Mouse (Mus musculus) lung, embryonic 14.5 days (tissue): ENCODE results near the gene Ppp2r5d. TPM values are rescaled to one million over a fixed set of nuclear protein-coding genes. Genes with fewer than 3 reads are reported as not detected.

Experiments used
- ATAC-seq: fragments of 200-750 bp; cut with Nextera tagmentation; 2 replicates; pipeline ENCODE4 v1.8.0; 2017; ENCODE audit warnings: mild to moderate bottlenecking, moderate TSS enrichment, moderate library complexity; ENCODE audit not compliant: insufficient read depth
- DNase-seq: peaks from one replicate; pipeline ENCODE4 v3.0.0-alpha.2; 2015
- H3K27ac ChIP-seq: fragments of 300-500 bp; sonication (generic); 2 replicates; pipeline ENCODE4 v1.5.1; 2014; ENCODE audit warnings: low read depth, mild to moderate bottlenecking, moderate library complexity
- H3K27me3 ChIP-seq: fragments of 300-500 bp; sonication (generic); 2 replicates; pipeline ENCODE4 v1.6.1; 2014; ENCODE audit warnings: low read length, control low read depth; ENCODE audit not compliant: insufficient read depth
- H3K36me3 ChIP-seq: fragments of 300-500 bp; sonication (generic); 2 replicates; pipeline ENCODE4 v1.6.1; 2014; ENCODE audit warnings: control low read depth; ENCODE audit not compliant: insufficient read depth
- H3K4me1 ChIP-seq: fragments of 300-500 bp; sonication (generic); 2 replicates; pipeline ENCODE4 v1.6.1; 2014; ENCODE audit warnings: antibody characterized with exemption, control low read depth; ENCODE audit not compliant: insufficient read depth
- H3K4me2 ChIP-seq: fragments of 300-500 bp; sonication (generic); 2 replicates; pipeline ENCODE4 v1.6.1; 2014; ENCODE audit warnings: mild to moderate bottlenecking
- H3K4me3 ChIP-seq: fragments of 300-500 bp; sonication (generic); 2 replicates; pipeline ENCODE4 v1.5.1; 2014; ENCODE audit warnings: low read depth, low read length
- H3K9ac ChIP-seq: fragments of 300-500 bp; sonication (generic); 2 replicates; pipeline ENCODE4 v1.6.1; 2014
- H3K9me3 ChIP-seq: fragments of 300-500 bp; sonication (generic); 2 replicates; pipeline ENCODE4 v1.6.1; 2016; ENCODE audit warnings: low read depth, low read length, control low read depth
- CTCF ChIP-seq: IDR thresholded peaks from 2 replicates; pipeline ENCODE4 v1.5.1; 2016; ENCODE audit warnings: antibody characterized with exemption, low read depth
- WGBS: fragments of 180-500 bp; shearing (Covaris S2); extraction: QIAGEN DNeasy Blood & Tissue Kit; methylation state at CpG from one replicate; pipeline ENCODE4 v1.1.7; 2014; 5-methylcytosine and 5-hydroxymethylcytosine counted together
- polyA plus RNA-seq: library from polyadenylated mRNA; unstranded; fragments of >200 nt; fragmentation: Nextera tagmentation; extraction: Ambion mirVana; gene quantifications from 2 replicates; pipeline ENCODE4 v1.2.1, GENCODE M21; 2014

The Ppp2r5d gene
- polyA plus RNA-seq, 1 experiment from 2014 or later = 104 TPM

- Histone ChIP-seq H3K9me3 (no peaks in the 10 kb centered on the region), H3K4me1 (no peaks in the 10 kb centered on the region), H3K27ac (no peak overlapping the region), H3K9ac (no peak overlapping the region), H3K27me3 (no peaks in the 10 kb centered on the region), H3K36me3 (peaks cover 49% of the 10 kb centered on the region), H3K4me2 (no peak overlapping the region), H3K4me3 (no peak overlapping the region)
- WGBS = 77% methylated on average over 7 of the region's 7 CpGs
- ATAC-seq = no peak
- TF ChIP-seq CTCF = no peak
- DNase-seq = no peak
Measured at GRCm38 (mm10) chr17:46721077-46721476, 16.2 kb upstream of the Ppp2r5d start.

- H3K4me2 ChIP-seq = no peak overlapping the region
- H3K36me3 ChIP-seq = peaks cover 46% of the 10 kb centered on the region
- no peaks in the 10 kb centered on the region for H3K9me3 ChIP-seq
- H3K4me3 ChIP-seq = no peak overlapping the region
- 90% methylated on average over 11 of the region's 11 CpGs for WGBS
- peaks cover 3% of the 10 kb centered on the region; the same call in 1 of the 2 replicates for H3K4me1 ChIP-seq
- no peak for TF ChIP-seq CTCF
- no peak overlapping the region for H3K9ac ChIP-seq
- DNase-seq (no peak), ATAC-seq (no peak)
- no peak overlapping the region for H3K27ac ChIP-seq
- H3K27me3 ChIP-seq = no peaks in the 10 kb centered on the region
Measured at GRCm38 (mm10) chr17:46714756-46715481, 10.0 kb upstream of the Ppp2r5d start.

GRCm38 (mm10) chr17:46713849-46714248 is 8.9 kb upstream of the Ppp2r5d start:
- H3K9me3 ChIP-seq = no peaks in the 10 kb centered on the region
- no peak overlapping the region for H3K9ac ChIP-seq
- 87% methylated on average over 9 of the region's 9 CpGs for WGBS
- ATAC-seq (no peak), DNase-seq (no peak)
- peaks cover 42% of the 10 kb centered on the region for H3K36me3 ChIP-seq
- no peak for TF ChIP-seq CTCF
- H3K4me1 ChIP-seq = peaks cover 3% of the 10 kb centered on the region; the same call in 1 of the 2 replicates
- no peaks in the 10 kb centered on the region for H3K27me3 ChIP-seq
- no peak overlapping the region for H3K27ac ChIP-seq
- no peak overlapping the region for H3K4me2 ChIP-seq
- no peak overlapping the region for H3K4me3 ChIP-seq

GRCm38 (mm10) chr17:46712442-46712841 is 7.5 kb upstream of the Ppp2r5d start:
- Histone ChIP-seq H3K9me3 (no peaks in the 10 kb centered on the region), H3K4me1 (peaks cover 3% of the 10 kb centered on the region; the same call in 1 of the 2 replicates), H3K9ac (peak overlapping the region; percentile 92), H3K27ac (no peak overlapping the region), H3K27me3 (no peaks in the 10 kb centered on the region), H3K36me3 (peaks cover 42% of the 10 kb centered on the region), H3K4me3 (peak overlapping the region; percentile 99), H3K4me2 (peak overlapping the region; percentile 97)
- no peak for TF ChIP-seq CTCF
- DNase-seq (no peak), ATAC-seq (no peak)
- WGBS = 52% methylated on average over 7 of the region's 7 CpGs

GRCm38 (mm10) chr17:46711612-46712271 is 6.8 kb upstream of the Ppp2r5d start:
- no peak for TF ChIP-seq CTCF
- Histone ChIP-seq H3K36me3 (peaks cover 36% of the 10 kb centered on the region), H3K27ac (peak overlapping the region; percentile 69; the same call in 1 of the 2 replicates), H3K4me3 (peak overlapping the region; percentile 99), H3K4me1 (peaks cover 3% of the 10 kb centered on the region), H3K9me3 (no peaks in the 10 kb centered on the region), H3K4me2 (peak overlapping the region; percentile 97), H3K9ac (peak overlapping the region; percentile 92), H3K27me3 (no peaks in the 10 kb centered on the region)
- under 1% methylated on average over 72 of the region's 76 CpGs for WGBS
- peak; percentile 59 for ATAC-seq
- DNase-seq = peak; percentile 74

GRCm38 (mm10) chr17:46710959-46711597 is 6.2 kb upstream of the Ppp2r5d start, which contains the start of gene Pex6:
Gene Pex6, plus strand, starts transcription at chr17:46711463.
- ATAC-seq = peak; percentile 85
- WGBS = 7% methylated on average over 36 of the region's 36 CpGs

More at GRCm38 (mm10) chr17:46710959-46711597, 6.2 kb upstream of the Ppp2r5d start, which contains the start of gene Pex6:
- peak; percentile 97 for DNase-seq
- Histone ChIP-seq H3K9me3 (no peaks in the 10 kb centered on the region), H3K27ac (peak within 1 kb of the TSS; percentile 69; the same call in 1 of the 2 replicates), H3K4me1 (peaks cover 3% of the 10 kb centered on the region), H3K36me3 (peaks cover 30% of the 10 kb centered on the region), H3K27me3 (no peaks in the 10 kb centered on the region), H3K4me2 (peak within 1 kb of the TSS; percentile 97), H3K9ac (peak within 1 kb of the TSS; percentile 92), H3K4me3 (peak within 1 kb of the TSS; percentile 99)
- no peak for TF ChIP-seq CTCF
